Mouse (Mus musculus) ES-E14 (cell line): ENCODE measurements around the gene Cd200. TPM values are rescaled to one million over a fixed set of nuclear protein-coding genes. Genes with fewer than 3 reads are reported as not detected.
"Not testable (repeated sequence)": the region's sequence is repeated elsewhere in the genome, so short reads cannot be mapped to it uniquely, and the experiment has no call there.

Source experiments
- DNase-seq: peaks from one replicate; pipeline ENCODE4 v3.0.0-alpha.2; 2013; ENCODE audit warnings: low read depth, low spot score
- H3K27ac ChIP-seq: 2 replicates; pipeline ENCODE4 v1.5.1; 2012; ENCODE audit warnings: low read depth, mild to moderate bottlenecking, low read length, moderate library complexity, mixed read lengths; ENCODE audit not compliant: poor library complexity, insufficient read depth, severe bottlenecking
- H3K36me3 ChIP-seq: 2 replicates; pipeline ENCODE4 v1.6.1; 2012; ENCODE audit warnings: mild to moderate bottlenecking, low read length, moderate library complexity, mixed read lengths; ENCODE audit not compliant: control insufficient read depth, poor library complexity, insufficient read depth, severe bottlenecking
- H3K4me1 ChIP-seq, 2 experiments: fragments of 150-350 bp in 1 of 2; sonication (generic) in 1 of 2; 2 replicates each; pipeline ENCODE4 v1.6.1; 2012; ENCODE audit warnings: low read length in 2 of 2, mild to moderate bottlenecking in 1 of 2, mixed read lengths in 1 of 2; ENCODE audit not compliant: control insufficient read depth in 2 of 2, insufficient read depth in 2 of 2, poor library complexity in 1 of 2
- H3K4me3 ChIP-seq, 2 experiments: fragments of 150-350 bp in 1 of 2; sonication (generic) in 1 of 2; 2 replicates each; pipeline ENCODE4 v1.5.1; 2012; ENCODE audit warnings: low read length in 2 of 2, low read depth in 1 of 2, mild to moderate bottlenecking in 1 of 2, mixed read lengths in 1 of 2; ENCODE audit not compliant: insufficient read depth in 1 of 2, poor library complexity in 1 of 2, severe bottlenecking in 1 of 2
- H3K9ac ChIP-seq: 2 replicates; pipeline ENCODE4 v1.6.1; 2012; ENCODE audit warnings: low read depth, mild to moderate bottlenecking, low read length, mixed read lengths; ENCODE audit not compliant: poor library complexity, insufficient read depth, severe bottlenecking
- H3K9me3 ChIP-seq: fragments of 150-350 bp; sonication (generic); 2 replicates; pipeline ENCODE4 v1.6.1; 2012; ENCODE audit warnings: low read depth, mild to moderate bottlenecking, low read length; ENCODE audit not compliant: control insufficient read depth, insufficient read depth
- CHD2 ChIP-seq: IDR thresholded peaks from 2 replicates; pipeline ENCODE4 v1.6.1; 2014; ENCODE audit warnings: mild to moderate bottlenecking, low read depth, low read length, inconsistent platforms
- HCFC1 ChIP-seq: IDR thresholded peaks from 2 replicates; pipeline ENCODE4 v1.6.1; 2012; ENCODE audit warnings: low read length, inconsistent platforms, borderline replicate concordance; ENCODE audit not compliant: insufficient read depth
- MAFK ChIP-seq: IDR thresholded peaks from 2 replicates; pipeline ENCODE4 v1.6.1; 2014; ENCODE audit warnings: mild to moderate bottlenecking, low read depth, low read length, inconsistent platforms; ENCODE audit not compliant: insufficient read depth
- ZC3H11A ChIP-seq: IDR thresholded peaks from 2 replicates; pipeline ENCODE4 v1.6.1; 2012; ENCODE audit warnings: low read depth, mild to moderate bottlenecking, inconsistent platforms, low read length, borderline replicate concordance
- ZNF384 ChIP-seq: IDR thresholded peaks from 2 replicates; pipeline ENCODE4 v1.6.1; 2012; ENCODE audit warnings: low read depth, low read length, inconsistent platforms
- in situ Hi-C, 2 experiments: fragments of 600-800 bp; cut with MboI; formaldehyde crosslinking; loops; one replicate each; pipeline ENCODE4 v1.15.1; 2025; ENCODE audit warnings: low sequenced_read_pairs in 2 of 2, inconsistent platforms in 1 of 2; ENCODE audit not compliant: unreplicated experiment in 2 of 2
- total RNA-seq: library from RNA; depleted of rRNA; stranded (reverse); fragments of 300-350 nt; gene quantifications from 2 replicates; pipeline ENCODE4 v1.2.3, GENCODE M21; 2012

Cd200 gene
- total RNA-seq, 1 experiment, result 13.3 TPM

DNA sequence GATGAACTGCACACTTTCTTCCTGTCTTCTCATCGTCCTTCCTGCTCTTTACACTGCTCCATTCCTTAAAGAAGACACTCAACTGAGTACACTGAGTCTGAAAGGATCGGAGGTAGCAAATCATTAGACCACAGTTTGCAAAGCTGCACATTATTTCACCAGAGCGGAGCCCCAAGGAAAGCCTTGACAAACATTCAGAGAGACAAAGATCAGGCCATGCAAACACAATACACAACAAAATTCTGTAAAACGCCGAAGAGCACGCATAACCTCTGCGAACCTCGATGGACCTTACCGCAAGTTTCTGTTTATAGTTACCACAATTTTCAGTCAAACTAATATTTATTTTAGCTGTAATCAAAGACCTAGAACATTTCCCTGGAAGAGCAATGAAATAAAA is 43.5 kb downstream of the Cd200 start:
- Histone ChIP-seq H3K4me1 (no peaks in the 10 kb centered on the region), H3K9ac (no peak overlapping the region), H3K27ac (no peak overlapping the region), H3K9me3 (no peaks in the 10 kb centered on the region), H3K4me3 (no peak overlapping the region), H3K36me3 (no peaks in the 10 kb centered on the region)
- in situ Hi-C loops, result no loop called here
- no peak for DNase-seq
- TF ChIP-seq HCFC1 (no peak), ZC3H11A (no peak), MAFK (no peak), CHD2 (no peak), ZNF384 (no peak)

DNA sequence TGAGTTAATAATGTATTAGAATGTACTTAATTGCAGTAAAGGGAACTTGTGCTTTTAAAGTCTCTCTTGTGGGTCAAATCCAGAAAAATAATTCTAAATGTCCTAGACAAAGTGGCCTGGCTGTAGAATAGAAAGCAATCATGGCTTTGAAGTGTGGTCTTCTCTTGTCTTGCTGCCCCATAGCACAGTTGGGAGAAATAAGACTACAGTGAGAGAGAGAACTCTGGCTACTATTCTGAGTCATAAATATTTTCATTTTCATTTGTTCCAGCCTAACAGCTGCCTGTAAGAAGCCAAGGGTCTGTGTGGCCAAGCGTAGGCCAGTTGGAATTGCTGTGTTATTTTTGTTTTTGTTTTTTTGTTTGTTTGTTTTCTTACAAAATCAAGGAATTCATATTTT is 44.2 kb downstream of the Cd200 start:
- in situ Hi-C loops, result no loop called here
- Histone ChIP-seq H3K27ac (no peak overlapping the region), H3K4me3 (no peak overlapping the region), H3K36me3 (no peaks in the 10 kb centered on the region), H3K9ac (no peak overlapping the region), H3K4me1 (no peaks in the 10 kb centered on the region), H3K9me3 (no peaks in the 10 kb centered on the region)
- TF ChIP-seq ZC3H11A (no peak), CHD2 (no peak), MAFK (no peak), ZNF384 (no peak), HCFC1 (no peak)
- no peak for DNase-seq

DNA sequence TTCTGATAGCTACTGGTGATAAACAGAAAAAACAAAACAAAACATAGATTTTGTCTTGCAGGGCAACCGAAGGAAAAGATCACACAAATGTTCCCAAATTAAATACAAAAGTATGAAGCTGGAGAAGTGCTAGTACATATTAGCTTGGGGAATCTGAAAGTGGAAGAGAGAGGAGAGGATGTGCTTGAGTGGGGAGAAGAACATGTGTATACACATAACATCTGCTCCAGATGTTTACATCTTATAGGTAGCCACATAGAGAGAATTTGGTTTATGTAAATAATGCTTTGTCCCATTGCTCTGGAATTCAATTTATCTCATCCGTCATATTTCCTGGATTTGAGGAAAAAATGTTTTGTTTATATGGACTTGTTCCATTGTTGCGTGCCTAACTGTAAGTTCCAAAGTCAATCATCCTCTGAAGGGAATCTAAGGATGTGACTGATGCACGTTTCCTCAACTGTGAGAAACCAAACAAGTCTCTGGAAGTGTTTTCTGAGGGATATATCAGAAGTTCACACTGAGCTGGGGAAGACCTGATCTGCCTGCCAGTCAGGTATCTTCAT is 45.3 kb downstream of the Cd200 start:
- no peak for DNase-seq
- no peak overlapping the region for H3K27ac ChIP-seq
- no peaks in the 10 kb centered on the region for H3K36me3 ChIP-seq
- H3K4me1 ChIP-seq, result no peaks in the 10 kb centered on the region
- H3K9me3 ChIP-seq, result no peaks in the 10 kb centered on the region
- no peak for TF ChIP-seq CHD2
- no peak for TF ChIP-seq MAFK
- no peak for TF ChIP-seq HCFC1
- no peak for TF ChIP-seq ZC3H11A
- no peak for TF ChIP-seq ZNF384
- H3K4me3 ChIP-seq, result no peak overlapping the region
- no peak overlapping the region for H3K9ac ChIP-seq
- in situ Hi-C loops, result no loop called here

DNA sequence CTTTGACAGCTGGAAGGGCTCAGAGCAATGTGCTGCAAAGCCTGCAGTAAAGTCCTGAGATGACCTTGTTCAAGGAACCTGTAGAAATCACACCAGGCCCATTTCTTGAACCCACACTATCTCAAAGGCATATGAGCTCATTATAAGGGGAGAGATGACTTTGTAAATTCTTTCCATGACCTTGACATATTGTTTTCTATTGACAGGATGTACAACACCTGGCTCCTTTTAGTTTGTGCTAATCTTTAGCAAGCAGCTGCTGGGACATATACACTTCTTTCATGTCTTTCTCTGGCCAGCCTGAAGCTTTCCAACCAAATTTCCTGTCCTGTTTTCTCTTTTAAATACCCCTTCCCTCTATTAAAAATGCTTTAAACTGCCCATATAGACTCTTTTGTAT is 47.4 kb downstream of the Cd200 start:
- Histone ChIP-seq H3K36me3 (no peaks in the 10 kb centered on the region), H3K9me3 (no peaks in the 10 kb centered on the region), H3K4me3 (no peak overlapping the region), H3K27ac (no peak overlapping the region), H3K9ac (no peak overlapping the region), H3K4me1 (0 out of 4 replicates have a peak, but pooled peaks cover 0 to 3% of the 10 kb centered on the region in 2 experiments)
- in situ Hi-C loops, result no loop called here
- DNase-seq, result no peak
- TF ChIP-seq CHD2 (no peak), ZC3H11A (no peak), MAFK (no peak), HCFC1 (no peak), ZNF384 (no peak)

DNA sequence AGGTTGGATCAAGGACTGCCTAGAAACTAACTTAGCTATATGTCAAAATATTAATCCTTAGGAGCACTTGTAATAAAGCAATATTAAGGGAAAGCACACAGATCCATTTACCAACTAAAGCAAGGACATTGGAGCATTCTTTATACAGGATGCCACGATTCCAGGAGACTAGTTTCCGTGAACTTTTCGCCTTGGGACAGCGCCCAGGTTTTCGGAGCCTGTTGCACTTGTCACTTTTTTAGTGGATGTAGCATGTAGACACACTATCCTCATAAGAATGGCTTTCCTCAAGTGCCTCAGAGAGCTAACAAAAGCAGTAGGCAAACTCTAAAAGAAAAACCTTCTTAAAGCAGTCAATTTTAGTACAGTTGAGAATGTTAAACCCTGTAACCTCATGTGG is 50.4 kb downstream of the Cd200 start:
- H3K4me3 ChIP-seq, H3K36me3 ChIP-seq, H3K4me1 ChIP-seq, in situ Hi-C loops, H3K9me3 ChIP-seq, DNase-seq, H3K27ac ChIP-seq, H3K9ac ChIP-seq: not testable (repeated sequence)
